9 mouse cellular contexts compared by ENCODE assay signal in genomic region chrX:102003632-102004315, GRCm38 (mm10).
DNase-seq lines count a peak whose midpoint lies in the region; ATAC-seq lines count a peak whose summit lies in the region.
"Had no signal": no experiment of that assay in that cellular context is flagged by ENCODE, and none has a peak within 500 bp of the region (broad histone marks: within the 10 kb centered on the region; RNA-seq: fewer than 3 reads in every experiment).

No protein-coding gene starts in this region.

- peak overlapping the region; percentile 76 for H3K27ac ChIP-seq in heart, embryonic 16.5 days (ENCODE audit: low read length)
- H3K27ac ChIP-seq: liver, embryonic 14.5 days had no signal

- peak overlapping the region; percentile 50 for H3K4me3 ChIP-seq in heart, embryonic 16.5 days (ENCODE audit: low read length)

- H3K9me3 ChIP-seq in heart, embryonic 16.5 days (replicated peaks; ENCODE audit: control insufficient read depth, low read length) = no peaks in the 10 kb centered on the region

- H3K9ac ChIP-seq in heart, embryonic 16.5 days (ENCODE audit: low read length) = peak overlapping the region; percentile 57
- H3K9ac ChIP-seq: liver, embryonic 14.5 days had no signal

- no peak for DNase-seq in heart, adult 9 months (ENCODE audit: low spot score in 2 of 2)
- DNase-seq in frontal cortex, postnatal 10 days (ENCODE audit: low spot score in 2 of 2) = peak; percentile 54 to 57
- peak; percentile 42 to 76 for DNase-seq in left cerebral cortex, adult 8-10 months (ENCODE audit: low spot score in 2 of 2)
- peak; percentile 31 for DNase-seq in retina, embryonic 14.5 days (ENCODE audit: low spot score)
- DNase-seq in spleen, postnatal 10 days (ENCODE audit: low spot score in 2 of 2) = no peak
- no peak for DNase-seq in spleen, postnatal 4 days (ENCODE audit: low spot score in 2 of 2)

- H3K4me2 ChIP-seq in heart, embryonic 16.5 days (ENCODE audit: low read depth, low read length) = peak overlapping the region; percentile 69

- peaks cover 7% of the 10 kb centered on the region; the same call in 1 of the 2 replicates for H3K4me1 ChIP-seq in heart, embryonic 16.5 days (ENCODE audit: control insufficient read depth, insufficient read depth, low read length)

- no peaks in the 10 kb centered on the region for H3K36me3 ChIP-seq in heart, embryonic 16.5 days (ENCODE audit: control insufficient read depth, insufficient read depth)

- 22% methylated on average over 20 of the region's 20 CpGs for WGBS in heart, embryonic 16.5 days

- peak; percentile 54; the same call in 1 of the 2 replicates for ATAC-seq in heart, embryonic 16.5 days (replicated peaks; ENCODE audit: extremely low read depth, insufficient read depth, low FRiP score)
- peak; percentile 95 for ATAC-seq in cerebellum, adult (ENCODE audit: insufficient number of reproducible peaks, low FRiP score, low TSS enrichment)

- H3K27me3 ChIP-seq in heart, embryonic 16.5 days (ENCODE audit: control insufficient read depth, insufficient read depth, low read length) = peaks cover 13% of the 10 kb centered on the region

Comparison
In these comparisons a context has a peak if more than half of its experiments do, and no peak if none do; other contexts are left out.
1. DNase-seq: peak in frontal cortex, postnatal 10 days (2 of 2), left cerebral cortex, adult 8-10 months (2 of 2) and retina, embryonic 14.5 days (single experiment); none in heart, adult 9 months (0 of 2), spleen, postnatal 10 days (0 of 2) and spleen, postnatal 4 days (0 of 2).